Mouse (Mus musculus) erythroblast, embryonic 14.5 days (primary cell): ENCODE measurements around the gene Plekhm1.
"Not testable (repeated sequence)": the region's sequence is repeated elsewhere in the genome, so short reads cannot be mapped to it uniquely, and the experiment has no call there.

Experiments used
- GATA1 ChIP-seq: IDR thresholded peaks from 2 replicates; pipeline ENCODE4 v1.6.1; 2012; ENCODE audit warnings: low read length, inconsistent platforms, mixed read lengths
- TAL1 ChIP-seq: IDR thresholded peaks from 3 replicates; pipeline ENCODE4 v1.6.1; 2012; ENCODE audit warnings: low read length, inconsistent platforms, mixed read lengths

- TF ChIP-seq GATA1, TAL1: not testable (repeated sequence)
Measured at GRCm38 (mm10) chr11:103322832-103323231, 89.7 kb downstream of the Plekhm1 start.
